Mouse (Mus musculus) layer of hippocampus, adult 11-12 months (tissue): ENCODE results near the gene Glt28d2.

Source experiments
- DNase-seq: peaks from one replicate; pipeline ENCODE4 v3.0.0; 2022; ENCODE audit warnings: low spot score

Gene Glt28d2

GRCm38 (mm10) chr3:85878911-85879310 lies 8.4 kb downstream of the Glt28d2 start:
- no peak for DNase-seq

GRCm38 (mm10) chr3:85863996-85864395 lies 23.3 kb downstream of the Glt28d2 start:
- DNase-seq: no peak

GRCm38 (mm10) chr3:85862886-85863285 lies 24.4 kb downstream of the Glt28d2 start:
- no peak for DNase-seq

DNA sequence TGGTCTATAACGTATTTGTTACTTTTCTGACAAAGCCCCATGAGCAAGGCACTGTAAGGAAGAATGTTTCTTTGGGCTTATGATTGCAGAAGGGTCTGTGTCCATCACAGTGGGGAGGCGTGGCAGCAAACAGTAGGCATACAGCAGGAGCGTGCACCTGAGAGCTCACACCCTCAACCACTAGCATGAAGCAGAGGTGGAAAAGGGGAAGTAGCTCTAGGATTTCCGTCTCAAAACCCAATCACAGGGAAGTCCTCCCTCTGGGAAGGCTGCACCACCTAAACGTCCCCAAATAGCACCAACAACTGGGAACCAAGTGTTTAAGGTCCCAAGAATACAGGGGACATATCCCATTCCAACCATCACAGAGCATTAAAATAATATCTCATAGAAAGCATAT lies 26.3 kb downstream of the Glt28d2 start:
- DNase-seq: no peak

- DNase-seq: no peak
Measured at GRCm38 (mm10) chr3:85859311-85859710, 28.0 kb downstream of the Glt28d2 start.

- DNase-seq: no peak
Measured at GRCm38 (mm10) chr3:85858140-85859135, 28.9 kb downstream of the Glt28d2 start.

GRCm38 (mm10) chr3:85857083-85857482 lies 30.2 kb downstream of the Glt28d2 start:
- no peak for DNase-seq

- DNase-seq: no peak
Measured at GRCm38 (mm10) chr3:85855947-85856346, 31.4 kb downstream of the Glt28d2 start.

- no peak for DNase-seq
Measured at GRCm38 (mm10) chr3:85855043-85855442, 32.3 kb downstream of the Glt28d2 start.

GRCm38 (mm10) chr3:85854143-85854542 lies 33.2 kb downstream of the Glt28d2 start:
- no peak for DNase-seq

GRCm38 (mm10) chr3:85853715-85854114 lies 33.6 kb downstream of the Glt28d2 start:
- no peak for DNase-seq

DNA sequence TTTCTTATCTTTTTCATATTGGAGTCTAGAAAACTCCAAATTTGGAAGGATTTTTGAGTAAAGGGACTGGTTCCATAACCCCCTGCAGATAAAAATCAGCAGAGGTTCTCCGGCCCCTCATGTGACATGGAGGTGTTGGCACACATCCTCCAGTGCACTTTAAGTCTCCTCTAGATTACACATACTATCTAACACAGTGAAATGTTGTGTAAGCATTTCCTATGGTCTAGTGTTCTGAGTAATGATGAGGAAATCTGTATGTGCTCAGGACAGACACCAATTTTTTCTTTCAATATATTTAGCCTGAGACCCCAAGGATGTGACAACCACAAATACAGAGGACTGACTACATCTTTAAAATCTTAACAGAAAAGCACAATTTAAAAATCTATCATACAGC lies 37.2 kb downstream of the Glt28d2 start:
- no peak for DNase-seq

GRCm38 (mm10) chr3:85846316-85846715 lies 41.0 kb downstream of the Glt28d2 start:
- DNase-seq: no peak

DNA sequence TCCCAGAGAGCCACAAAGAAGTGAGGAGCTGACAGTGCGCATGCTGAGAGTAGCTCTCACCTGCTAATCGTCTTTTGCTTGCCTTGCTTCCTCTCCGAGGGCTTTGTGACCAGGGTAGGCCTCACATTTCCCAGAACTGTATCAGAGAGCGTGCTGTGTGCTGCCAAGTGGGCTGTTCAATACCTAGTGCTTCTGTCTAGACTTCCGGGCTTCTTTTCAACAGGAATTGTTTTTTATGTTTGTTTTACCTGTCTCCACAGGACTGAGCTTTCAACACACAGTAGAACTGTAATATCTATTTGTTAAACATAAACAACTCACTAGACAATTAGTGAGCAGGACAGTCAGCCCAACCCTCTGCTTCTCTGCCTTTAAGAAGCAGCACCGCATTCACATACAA lies 42.0 kb downstream of the Glt28d2 start:
- no peak for DNase-seq

- DNase-seq: no peak
Measured at GRCm38 (mm10) chr3:85842881-85843218, 44.5 kb downstream of the Glt28d2 start.

- no peak for DNase-seq
Measured at GRCm38 (mm10) chr3:85842177-85842880, 45.0 kb downstream of the Glt28d2 start.

DNA sequence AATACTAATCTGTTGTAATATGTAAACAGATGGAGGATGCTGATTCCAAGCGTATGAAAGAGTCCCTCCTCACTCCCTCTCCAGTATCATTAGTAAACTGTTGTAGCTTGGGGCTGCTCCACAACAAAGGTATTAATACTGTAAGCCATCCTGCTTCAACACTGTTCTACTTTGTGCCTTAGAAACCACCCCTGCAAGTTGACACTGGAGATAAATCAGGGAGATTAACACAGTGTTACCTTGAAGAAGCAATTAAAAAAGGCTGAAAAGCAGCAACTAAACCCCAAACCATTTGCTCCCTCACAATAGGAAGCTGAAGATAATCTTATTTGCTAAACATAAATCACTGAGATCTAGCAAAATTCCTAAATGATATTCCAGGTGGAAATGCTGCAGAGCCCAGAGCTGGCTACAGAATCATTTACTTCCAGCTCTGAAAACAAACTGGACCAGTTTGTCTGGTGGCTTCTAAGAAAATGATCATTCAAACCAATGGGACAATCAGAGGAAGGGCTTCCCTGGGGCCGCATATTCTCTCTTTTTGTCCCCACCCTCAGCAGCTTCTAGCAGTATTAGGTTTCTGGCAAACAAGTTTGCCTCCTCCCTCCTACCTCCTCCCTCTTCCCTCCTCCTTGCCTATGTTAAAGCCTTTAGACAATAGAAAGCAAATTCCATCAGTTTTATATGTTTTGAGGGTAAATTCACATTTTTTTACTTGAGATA lies 45.7 kb downstream of the Glt28d2 start:
- no peak for DNase-seq

- no peak for DNase-seq
Measured at GRCm38 (mm10) chr3:85833627-85834026, 53.7 kb downstream of the Glt28d2 start.

DNA sequence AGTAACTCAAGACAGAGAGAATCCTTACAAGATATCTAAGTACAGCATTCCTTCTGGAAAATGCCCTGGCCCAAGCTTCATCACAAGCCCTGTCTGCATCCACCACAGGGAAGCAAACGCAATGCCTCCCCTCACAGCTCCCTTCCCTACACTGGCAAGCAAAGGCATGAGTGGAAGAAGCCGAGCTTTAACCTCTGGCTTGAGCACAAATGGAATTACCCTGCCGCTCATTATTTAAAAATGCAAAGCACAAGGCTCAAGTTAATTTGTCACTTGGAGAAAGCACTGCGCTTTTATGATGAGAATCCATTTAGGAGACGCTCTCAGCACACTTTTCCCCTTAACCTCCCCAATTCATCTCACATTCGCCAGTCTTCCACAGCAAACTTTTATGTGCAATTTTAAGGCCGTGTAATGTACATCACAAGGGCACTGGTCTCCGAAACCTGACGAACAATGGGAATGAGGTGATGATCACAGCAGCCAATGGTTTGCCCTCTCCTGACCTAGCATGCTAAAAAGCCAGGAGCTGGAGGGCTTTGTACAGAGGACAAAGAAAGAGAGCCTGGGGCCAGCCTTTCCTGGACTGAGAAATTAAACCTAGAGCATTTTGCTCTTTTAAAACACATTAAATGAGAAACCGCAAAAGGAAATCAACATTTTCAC lies 54.7 kb downstream of the Glt28d2 start:
- no peak for DNase-seq

GRCm38 (mm10) chr3:85831785-85832184 lies 55.5 kb downstream of the Glt28d2 start:
- DNase-seq: no peak

DNA sequence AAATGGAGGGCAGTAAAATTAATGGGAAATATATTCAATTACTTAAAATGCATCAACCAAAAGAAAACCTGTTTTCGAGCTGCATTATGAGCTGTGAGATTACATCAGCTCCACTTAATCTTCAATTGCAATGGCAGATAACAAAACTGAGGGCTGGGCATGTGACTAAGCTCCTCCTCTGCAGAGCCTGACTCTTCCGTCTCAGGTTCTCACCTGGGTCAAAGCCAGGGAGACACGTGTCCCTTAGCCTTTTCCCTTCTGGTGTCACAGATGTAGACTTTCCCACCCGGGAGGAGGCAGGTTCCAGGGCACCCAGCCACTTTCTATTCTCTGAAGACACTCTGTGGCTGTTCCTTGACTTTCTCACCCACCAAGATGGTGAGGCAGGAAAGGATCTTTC lies 58.3 kb downstream of the Glt28d2 start:
- DNase-seq: no peak

DNA sequence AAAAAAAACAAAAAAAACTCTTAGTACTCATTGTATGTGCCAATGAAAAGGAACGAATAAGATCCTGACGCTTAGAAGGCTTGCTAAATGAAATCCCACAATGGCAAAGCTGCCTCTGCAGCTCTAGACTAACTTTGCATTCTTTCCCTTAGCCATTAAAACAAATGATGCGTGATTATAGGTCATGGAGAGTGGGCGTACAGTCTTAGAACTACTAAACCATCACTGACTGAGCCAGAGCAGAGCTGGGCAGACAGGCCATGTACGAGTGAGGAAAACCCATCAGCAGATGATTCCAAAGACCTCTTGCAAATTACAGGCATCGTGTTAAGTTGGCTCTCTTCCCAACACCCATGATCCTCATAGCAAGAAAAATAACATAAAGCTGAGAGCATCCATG lies 59.5 kb downstream of the Glt28d2 start:
- no peak for DNase-seq
